Mouse (Mus musculus) MN1 (cell line): ENCODE results near the gene Wdr20.
A peak's percentile ranks its signal among the peaks of the same experiment; 100 is the strongest.
"Not testable (repeated sequence)": the region's sequence is repeated elsewhere in the genome, so short reads cannot be mapped to it uniquely, and the experiment has no call there.

Source experiments
- DNase-seq: peaks from one replicate; pipeline ENCODE4 v3.0.0-alpha.2; 2016; ENCODE audit warnings: low spot score

Gene Wdr20

GRCm38 (mm10) chr12:110713784-110714183, 24.0 kb upstream of the Wdr20 start:
- no peak for DNase-seq

- no peak for DNase-seq
Observed at GRCm38 (mm10) chr12:110714215-110714614, 23.5 kb upstream of the Wdr20 start.

DNA sequence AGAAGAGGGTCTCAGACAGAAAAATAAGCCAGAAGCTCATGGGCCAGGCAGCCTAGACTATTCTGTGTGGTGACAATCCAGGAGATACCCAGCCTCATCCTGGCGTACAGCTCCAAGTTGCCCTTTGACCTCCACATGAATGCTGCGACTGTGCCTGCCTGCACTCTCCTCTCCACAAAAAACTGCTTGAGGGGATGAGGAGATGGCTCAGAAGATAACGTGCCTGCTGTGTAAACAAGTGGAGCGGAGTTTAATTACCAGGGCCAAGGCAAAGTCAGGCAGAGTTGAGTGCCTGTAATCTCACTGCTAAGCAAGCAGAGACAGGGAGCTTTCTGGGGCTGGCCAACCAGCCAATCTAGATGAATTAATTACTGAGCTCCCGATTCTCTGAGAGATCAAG, 21.7 kb upstream of the Wdr20 start:
- DNase-seq, result no peak

- DNase-seq, result no peak
Observed at GRCm38 (mm10) chr12:110725051-110725450, 12.7 kb upstream of the Wdr20 start.

DNA sequence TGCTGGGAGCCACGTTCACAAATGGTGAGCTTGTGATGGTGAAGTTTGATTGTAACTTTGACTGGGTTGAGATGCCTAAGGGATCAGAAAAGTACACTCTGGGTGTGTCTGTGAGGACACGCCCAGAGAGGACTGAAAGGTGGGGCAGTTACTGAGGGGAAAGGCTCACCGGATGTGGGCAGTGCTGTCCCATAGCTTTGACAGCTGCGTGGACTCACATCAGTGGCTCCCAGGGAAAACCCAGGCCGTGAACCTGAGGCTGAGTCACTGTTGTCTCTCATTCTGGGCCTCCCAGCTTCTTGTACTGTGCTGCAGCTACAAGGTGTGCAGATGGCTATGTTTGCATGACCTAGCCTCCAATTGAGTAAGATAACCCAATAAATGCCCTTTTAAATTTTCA, 12.3 kb upstream of the Wdr20 start:
- no peak for DNase-seq

DNA sequence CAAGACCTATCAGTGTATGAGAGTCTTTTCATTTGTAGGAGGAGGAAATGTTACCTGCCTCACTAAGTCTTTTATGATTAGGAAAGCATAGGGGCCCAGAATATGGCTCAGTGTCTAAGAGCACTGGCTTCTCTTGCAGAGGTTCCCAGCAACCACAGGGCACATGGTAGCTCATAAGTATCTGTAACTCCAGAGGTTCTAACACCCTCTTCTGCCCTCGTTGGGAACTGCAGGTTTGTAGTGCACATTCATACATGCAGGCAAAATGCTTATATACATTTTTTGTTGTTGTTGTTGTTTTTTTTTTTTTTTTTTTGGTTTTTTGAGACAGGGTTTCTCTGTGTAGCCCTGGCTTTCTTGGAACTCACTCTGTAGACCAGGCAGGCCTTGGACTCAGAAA, 11.3 kb upstream of the Wdr20 start:
- DNase-seq, result no peak

DNA sequence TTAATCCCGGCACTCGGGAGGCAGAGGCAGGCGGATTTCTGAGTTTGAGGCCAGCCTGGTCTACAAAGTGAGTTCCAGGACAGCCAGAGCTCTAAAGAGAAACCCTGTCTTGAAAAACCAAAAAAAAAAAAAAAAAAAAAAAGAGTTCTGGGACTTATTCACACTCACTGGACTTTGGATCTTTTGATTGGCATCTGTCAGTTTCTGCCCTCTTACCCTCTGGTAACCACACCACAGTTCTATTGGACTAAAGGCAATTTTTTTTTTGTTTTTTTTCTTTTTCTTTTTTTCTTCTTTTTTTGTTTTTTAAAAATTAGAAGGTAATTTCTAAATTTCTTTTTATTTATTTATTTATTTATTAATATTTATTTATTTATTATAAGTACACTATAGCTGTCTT, 4.5 kb upstream of the Wdr20 start:
- not testable (repeated sequence) for DNase-seq

GRCm38 (mm10) chr12:110736641-110737040, 1.1 kb upstream of the Wdr20 start:
- DNase-seq, result peak; percentile 19

- peak; percentile 17 for DNase-seq
Observed at GRCm38 (mm10) chr12:110738158-110738921, 596 bp downstream of the Wdr20 start.

GRCm38 (mm10) chr12:110750770-110751439, 13.2 kb downstream of the Wdr20 start:
- no peak for DNase-seq

DNA sequence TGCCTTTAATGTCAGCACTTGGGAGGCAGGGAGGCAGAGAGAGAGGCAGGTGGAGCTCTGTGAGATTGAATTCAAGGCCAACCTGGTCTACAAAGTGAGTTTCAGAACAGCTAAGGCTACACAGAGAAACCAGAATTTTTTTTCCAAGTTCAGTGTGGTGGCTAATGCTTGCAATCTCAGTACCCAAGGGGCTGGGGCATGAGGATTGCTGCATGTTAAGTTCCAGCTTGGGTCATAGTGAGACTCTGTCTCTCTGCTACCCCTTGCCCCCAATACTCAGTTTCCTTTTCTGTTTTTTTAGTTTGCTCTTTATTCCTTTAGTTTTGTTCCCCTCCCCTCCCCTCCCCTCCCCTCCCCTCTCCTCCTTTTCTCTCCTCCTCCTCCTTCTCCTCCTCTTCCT, 15.0 kb downstream of the Wdr20 start:
- DNase-seq, result no peak

- no peak for DNase-seq
Observed at GRCm38 (mm10) chr12:110753976-110754375, 16.2 kb downstream of the Wdr20 start.

DNA sequence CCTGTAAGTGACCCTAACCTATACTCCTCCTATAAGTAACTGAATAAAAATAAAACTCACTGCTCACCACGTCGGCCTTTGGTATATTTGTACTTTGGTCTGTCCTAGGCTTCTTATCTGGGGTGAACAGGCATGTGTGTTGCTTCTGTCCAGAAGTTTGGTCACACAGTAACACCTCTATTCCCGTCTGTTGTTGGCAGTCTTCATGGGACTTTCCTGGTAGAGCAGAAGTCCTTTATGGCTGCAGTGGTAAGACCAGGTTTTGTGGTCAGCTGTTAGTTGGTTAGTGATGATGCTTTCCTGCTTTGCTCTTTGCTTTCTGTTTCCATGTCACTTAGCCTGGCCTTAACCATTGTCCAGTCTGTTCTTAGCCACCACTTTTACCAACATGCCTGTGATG, 19.4 kb downstream of the Wdr20 start:
- no peak for DNase-seq

- no peak for DNase-seq
Observed at GRCm38 (mm10) chr12:110758932-110759331, 21.2 kb downstream of the Wdr20 start.

DNA sequence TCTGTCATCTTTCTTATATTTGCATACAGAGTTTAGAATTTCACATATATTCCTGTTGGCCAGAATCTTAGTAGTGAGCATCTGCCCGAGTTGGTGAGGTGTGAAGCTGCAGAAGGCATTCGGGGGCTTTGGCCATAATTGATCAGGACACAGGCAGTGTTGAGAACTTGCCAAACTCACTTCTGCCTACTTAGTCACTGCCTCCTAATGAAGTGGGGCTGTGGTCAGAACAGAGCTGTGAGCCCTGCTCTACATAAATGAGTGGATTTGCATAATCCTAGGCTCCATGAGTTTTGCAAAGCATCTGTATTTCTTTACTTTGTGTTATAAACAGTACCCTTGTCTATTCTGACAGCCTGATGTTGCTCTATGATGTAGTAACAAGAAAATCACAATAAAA, 24.6 kb downstream of the Wdr20 start:
- no peak for DNase-seq

DNA sequence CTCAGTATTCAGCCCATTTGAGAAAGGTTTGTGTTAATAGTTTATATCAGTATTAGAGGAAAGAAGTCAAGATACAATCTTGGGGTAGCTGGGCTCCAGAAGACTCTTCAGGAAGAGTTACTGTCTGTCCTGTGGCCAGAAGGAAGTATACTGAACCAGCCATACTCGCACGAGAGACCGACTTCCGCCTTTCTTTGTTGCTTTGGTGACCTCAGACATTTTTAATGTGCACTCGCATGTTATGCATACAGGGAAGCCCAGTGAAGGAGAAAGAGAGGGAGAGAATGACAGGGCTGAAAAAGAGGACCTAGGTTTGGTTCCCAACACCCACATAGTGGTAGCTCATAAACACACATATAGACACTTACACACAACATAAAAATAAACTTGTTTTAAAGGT, 26.8 kb downstream of the Wdr20 start:
- DNase-seq, result no peak

DNA sequence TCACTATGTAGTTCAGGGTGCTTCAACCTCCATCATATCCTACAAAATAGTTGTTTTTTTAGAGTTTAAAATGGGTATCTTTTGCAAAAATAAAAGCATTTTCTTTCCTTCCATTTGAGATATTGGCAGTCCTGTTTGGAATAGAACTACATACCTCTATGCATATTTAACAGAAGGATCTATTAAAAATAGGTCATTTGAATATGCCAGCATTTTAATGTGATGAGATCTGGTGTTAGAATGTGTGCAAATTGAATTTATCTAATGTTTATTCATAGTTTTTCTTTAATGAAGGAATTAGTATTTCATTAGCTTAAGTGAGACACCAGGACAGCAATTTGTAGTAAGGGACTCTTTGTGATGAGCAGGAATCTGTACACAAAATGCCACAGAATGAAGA, 30.8 kb downstream of the Wdr20 start:
- DNase-seq, result no peak

DNA sequence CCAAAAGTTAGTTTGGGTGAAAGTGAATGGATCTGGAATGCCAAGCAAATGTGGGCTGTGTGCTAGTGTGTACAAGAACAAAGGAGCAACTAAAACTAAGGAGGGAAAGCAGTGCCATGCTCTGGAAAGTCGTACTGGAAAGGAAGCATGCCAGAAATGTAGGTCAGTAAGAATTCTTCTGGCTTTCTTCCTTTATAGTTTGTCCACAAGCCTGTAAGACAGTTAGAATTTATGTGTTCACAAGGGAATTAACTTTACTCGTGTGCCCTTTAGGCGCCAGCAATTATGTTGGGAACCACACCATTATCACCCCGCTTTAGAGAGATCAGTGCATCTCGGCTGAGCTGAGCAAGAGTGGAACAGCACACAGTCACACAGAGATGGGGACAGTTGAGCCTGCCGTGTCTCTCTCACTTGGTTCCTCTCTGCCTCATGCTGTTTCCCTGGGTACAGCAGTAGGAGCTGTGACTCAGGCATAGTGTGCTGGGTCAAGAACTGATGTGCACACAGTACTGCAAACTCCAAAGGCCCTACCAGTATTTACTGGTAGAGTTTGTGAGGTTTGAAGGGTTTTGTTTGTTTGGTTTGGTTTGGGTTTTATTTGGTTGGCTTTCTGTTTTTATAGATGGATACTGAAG, 32.0 kb downstream of the Wdr20 start:
- DNase-seq, result no peak

DNA sequence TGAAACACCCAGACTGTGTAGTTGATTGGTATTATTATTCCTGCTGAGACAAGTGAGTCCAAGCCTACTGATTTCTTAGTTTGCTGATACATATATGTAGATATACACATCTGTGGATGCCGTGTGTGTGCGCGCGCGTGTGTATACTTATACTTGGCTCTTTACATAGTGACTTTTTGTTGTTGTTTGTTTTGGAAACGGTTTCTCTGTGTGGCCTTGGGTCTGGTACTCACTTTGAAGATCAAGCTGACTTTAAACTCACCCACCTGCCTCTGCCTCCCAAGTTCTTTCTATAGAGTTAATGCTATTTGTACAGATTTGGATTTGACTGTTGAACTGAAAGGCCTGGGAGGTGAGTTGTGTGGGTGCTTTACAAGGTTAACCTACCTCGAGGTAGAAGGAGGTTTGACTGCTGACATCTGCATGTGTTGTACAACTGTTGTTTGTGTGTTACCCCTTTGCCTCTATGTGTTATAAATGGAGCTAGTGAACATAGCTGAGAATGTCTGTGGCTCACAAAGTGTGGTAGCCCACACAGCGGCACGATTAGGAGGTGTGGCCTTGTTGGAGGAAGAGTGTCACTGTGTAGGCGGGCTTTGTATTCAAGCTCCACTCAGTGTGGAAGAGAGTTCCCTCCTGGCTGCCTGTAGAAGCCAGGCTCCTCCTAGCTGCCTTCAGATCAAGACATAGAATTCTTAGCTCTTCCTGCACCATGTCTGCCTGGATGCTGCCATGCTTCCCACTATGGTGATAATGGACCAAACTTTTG, 32.9 kb downstream of the Wdr20 start:
- no peak for DNase-seq

DNA sequence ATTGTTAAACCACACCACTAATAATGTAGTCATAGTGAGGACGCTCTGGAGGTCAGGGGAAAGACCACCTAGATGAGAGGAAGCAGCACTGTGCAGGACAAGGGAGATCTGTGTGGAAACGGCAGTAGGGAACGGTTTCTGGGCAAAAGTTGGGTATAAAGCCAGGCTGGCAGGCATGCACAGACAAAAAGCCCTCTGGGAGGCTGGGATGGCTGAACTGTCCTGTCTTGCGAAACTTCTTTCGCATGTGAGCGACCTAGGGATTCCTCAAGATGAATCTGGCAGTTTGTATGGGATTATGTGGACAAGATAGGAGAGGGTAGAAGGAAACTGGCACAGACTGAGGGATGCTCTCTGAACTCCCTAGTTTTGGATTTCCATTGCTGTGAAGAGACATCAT, 34.2 kb downstream of the Wdr20 start:
- DNase-seq, result no peak

GRCm38 (mm10) chr12:110775628-110776426, 38.1 kb downstream of the Wdr20 start:
- DNase-seq, result no peak

GRCm38 (mm10) chr12:110777853-110778252, 40.1 kb downstream of the Wdr20 start:
- DNase-seq, result no peak
